Mouse (Mus musculus): ENCODE results near the gene Ikzf1.

- TF ChIP-seq CTCF (IDR thresholded peaks at IDR 0.05; ENCODE audit: low read depth) (no peak), EP300 (IDR thresholded peaks at IDR 0.05; ENCODE audit: low read depth) (no peak)
These were observed 23.4 kb downstream of the Ikzf1 start for GRCm38 (mm10) chr11:11708154-11708719.
